Mouse (Mus musculus) limb, embryonic 14.5 days (tissue): ENCODE data around the gene Crocc. TPM values are rescaled to one million over a fixed set of nuclear protein-coding genes. Genes with fewer than 3 reads are reported as not detected.

ENCODE experiments used
- ATAC-seq: fragments of 200-750 bp; cut with Nextera tagmentation; 2 replicates; pipeline ENCODE4 v1.8.0; 2017; ENCODE audit warnings: low read depth, moderate number of reproducible peaks, moderate TSS enrichment; ENCODE audit not compliant: low FRiP score
- DNase-seq: peaks from one replicate; pipeline ENCODE4 v3.0.0-alpha.2; 2015; ENCODE audit warnings: low spot score
- H3K27ac ChIP-seq: fragments of 300-500 bp; sonication (generic); replicated peaks from 2 replicates; pipeline ENCODE4 v1.5.1; 2014; ENCODE audit warnings: low read depth, mild to moderate bottlenecking, low read length, moderate library complexity, mixed read lengths
- H3K27me3 ChIP-seq: fragments of 300-500 bp; sonication (generic); 2 replicates; pipeline ENCODE4 v1.6.1; 2014; ENCODE audit warnings: low read length, mixed read lengths; ENCODE audit not compliant: control insufficient read depth, insufficient read depth
- H3K36me3 ChIP-seq: fragments of 300-500 bp; sonication (generic); 2 replicates; pipeline ENCODE4 v1.6.1; 2014; ENCODE audit warnings: mild to moderate bottlenecking, low read length, moderate library complexity, mixed read lengths; ENCODE audit not compliant: control insufficient read depth, insufficient read depth
- H3K4me1 ChIP-seq: fragments of 300-500 bp; sonication (generic); 2 replicates; pipeline ENCODE4 v1.6.1; 2014; ENCODE audit warnings: antibody characterized with exemption, low read length, mixed read lengths; ENCODE audit not compliant: control insufficient read depth, insufficient read depth
- H3K4me2 ChIP-seq: fragments of 300-500 bp; sonication (generic); replicated peaks from 2 replicates; pipeline ENCODE4 v1.6.1; 2014; ENCODE audit warnings: low read depth, mild to moderate bottlenecking, low read length, moderate library complexity; ENCODE audit not compliant: severe bottlenecking
- H3K4me3 ChIP-seq: fragments of 300-500 bp; sonication (generic); replicated peaks from 2 replicates; pipeline ENCODE4 v1.5.1; 2014; ENCODE audit warnings: low read length
- H3K9ac ChIP-seq: fragments of 300-500 bp; sonication (generic); 2 replicates; pipeline ENCODE4 v1.6.1; 2014; ENCODE audit warnings: mild to moderate bottlenecking, low read depth, low read length, moderate library complexity; ENCODE audit not compliant: severe bottlenecking
- H3K9me3 ChIP-seq: fragments of 300-500 bp; sonication (generic); 2 replicates; pipeline ENCODE4 v1.6.1; 2016; ENCODE audit warnings: low read length; ENCODE audit not compliant: control insufficient read depth
- POLR2A ChIP-seq: fragments of 200-500 bp; IDR thresholded peaks from 2 replicates; pipeline ENCODE4 v1.8.0; 2012; ENCODE audit warnings: inconsistent platforms, mild to moderate bottlenecking, moderate library complexity, borderline replicate concordance; ENCODE audit not compliant: insufficient read depth, insufficient read length; ENCODE audit errors: extremely low read depth
- WGBS: fragments of 180-500 bp; shearing (Covaris S2); extraction: QIAGEN DNeasy Blood & Tissue Kit; methylation state at CpG from one replicate; pipeline ENCODE4 v1.1.7; 2014; 5-methylcytosine and 5-hydroxymethylcytosine counted together
- polyA plus RNA-seq, 2 experiments: library from polyadenylated mRNA; depleted of rRNA in 1 of 2; stranded (reverse) in 1 of 2; unstranded in 1 of 2; fragments of >200 nt; fragmentation: Nextera tagmentation in 1 of 2; extraction: Ambion mirVana in 1 of 2; gene quantifications; 2 replicates each; pipeline versions ENCODE4 v1.2.1 to v1.2.3; 2012 to 2014

The Crocc gene
- polyA plus RNA-seq, 2 experiments: 5.4 to 25.9 TPM

GRCm38 (mm10) chr4:141010118-141010517 lies 50.2 kb downstream of the Crocc start, which contains the start of gene Mfap2:
Mfap2 (plus strand) TSS chr4:141010418.
- Histone ChIP-seq H3K4me3 (peak within 1 kb of the TSS; percentile 75), H3K27ac (peak within 1 kb of the TSS; percentile 94), H3K36me3 (peaks cover 49% of the 10 kb centered on the region), H3K9me3 (no peaks in the 10 kb centered on the region), H3K4me1 (peaks cover 18% of the 10 kb centered on the region), H3K27me3 (no peaks in the 10 kb centered on the region), H3K4me2 (peak within 1 kb of the TSS; percentile 88), H3K9ac (peak within 1 kb of the TSS; percentile 92)
- no peak for ATAC-seq
- no peak for DNase-seq
- TF ChIP-seq POLR2A: no peak
- 16% methylated on average over 7 of the region's 7 CpGs for WGBS

- Histone ChIP-seq H3K27ac (no peak overlapping the region), H3K27me3 (no peaks in the 10 kb centered on the region), H3K9ac (no peak overlapping the region), H3K4me1 (peaks cover 18% of the 10 kb centered on the region), H3K4me3 (no peak overlapping the region), H3K9me3 (no peaks in the 10 kb centered on the region), H3K4me2 (no peak overlapping the region), H3K36me3 (peaks cover 49% of the 10 kb centered on the region)
- ATAC-seq (no peak), DNase-seq (no peak)
- TF ChIP-seq POLR2A: no peak
- WGBS: 96% methylated on average over 8 of the region's 8 CpGs
Measured at GRCm38 (mm10) chr4:141008028-141008427, 52.3 kb downstream of the Crocc start.

- no peaks in the 10 kb centered on the region for H3K27me3 ChIP-seq
- H3K4me3 ChIP-seq: no peak overlapping the region
- 80% methylated on average over 13 of the region's 13 CpGs for WGBS
- H3K4me2 ChIP-seq: no peak overlapping the region
- TF ChIP-seq POLR2A: no peak
- H3K36me3 ChIP-seq: peaks cover 60% of the 10 kb centered on the region
- no peak overlapping the region for H3K27ac ChIP-seq
- H3K9ac ChIP-seq: no peak overlapping the region
- no peaks in the 10 kb centered on the region; the same call in 1 of the 2 replicates for H3K4me1 ChIP-seq
- no peaks in the 10 kb centered on the region for H3K9me3 ChIP-seq
- DNase-seq (no peak), ATAC-seq (no peak)
Measured at GRCm38 (mm10) chr4:141005983-141006382, 54.4 kb downstream of the Crocc start.

- no peak for TF ChIP-seq POLR2A
- ATAC-seq (no peak), DNase-seq (no peak)
- no peak overlapping the region for H3K4me3 ChIP-seq
- H3K27me3 ChIP-seq: no peaks in the 10 kb centered on the region
- WGBS: 94% methylated on average over 9 of the region's 9 CpGs
- no peak overlapping the region for H3K9ac ChIP-seq
- H3K27ac ChIP-seq: no peak overlapping the region
- H3K9me3 ChIP-seq: no peaks in the 10 kb centered on the region
- no peaks in the 10 kb centered on the region for H3K4me1 ChIP-seq
- H3K36me3 ChIP-seq: peaks cover 86% of the 10 kb centered on the region
- no peak overlapping the region for H3K4me2 ChIP-seq
Measured at GRCm38 (mm10) chr4:140996812-140997211, 63.5 kb downstream of the Crocc start.

GRCm38 (mm10) chr4:140995811-140996210 lies 64.5 kb downstream of the Crocc start:
- no peaks in the 10 kb centered on the region for H3K9me3 ChIP-seq
- no peak for ATAC-seq
- no peak overlapping the region for H3K4me2 ChIP-seq
- no peak overlapping the region for H3K27ac ChIP-seq
- H3K27me3 ChIP-seq: no peaks in the 10 kb centered on the region
- H3K4me1 ChIP-seq: no peaks in the 10 kb centered on the region
- DNase-seq: no peak
- peaks cover 78% of the 10 kb centered on the region for H3K36me3 ChIP-seq
- WGBS: 85% methylated on average over 8 of the region's 8 CpGs
- H3K9ac ChIP-seq: no peak overlapping the region
- no peak overlapping the region for H3K4me3 ChIP-seq
- TF ChIP-seq POLR2A: no peak

- H3K9me3 ChIP-seq: no peaks in the 10 kb centered on the region
- TF ChIP-seq POLR2A: no peak
- 84% methylated on average over 8 of the region's 8 CpGs for WGBS
Measured at GRCm38 (mm10) chr4:140993846-140994245, 66.5 kb downstream of the Crocc start.

More at GRCm38 (mm10) chr4:140993846-140994245, 66.5 kb downstream of the Crocc start:
- Histone ChIP-seq H3K27ac (no peak overlapping the region), H3K4me1 (no peaks in the 10 kb centered on the region), H3K36me3 (peaks cover 59% of the 10 kb centered on the region), H3K4me2 (no peak overlapping the region), H3K4me3 (no peak overlapping the region), H3K27me3 (no peaks in the 10 kb centered on the region), H3K9ac (no peak overlapping the region)
- no peak for DNase-seq
- no peak for ATAC-seq
